Mouse (Mus musculus): Measurements from ENCODE around the gene Cpne4.

DNA sequence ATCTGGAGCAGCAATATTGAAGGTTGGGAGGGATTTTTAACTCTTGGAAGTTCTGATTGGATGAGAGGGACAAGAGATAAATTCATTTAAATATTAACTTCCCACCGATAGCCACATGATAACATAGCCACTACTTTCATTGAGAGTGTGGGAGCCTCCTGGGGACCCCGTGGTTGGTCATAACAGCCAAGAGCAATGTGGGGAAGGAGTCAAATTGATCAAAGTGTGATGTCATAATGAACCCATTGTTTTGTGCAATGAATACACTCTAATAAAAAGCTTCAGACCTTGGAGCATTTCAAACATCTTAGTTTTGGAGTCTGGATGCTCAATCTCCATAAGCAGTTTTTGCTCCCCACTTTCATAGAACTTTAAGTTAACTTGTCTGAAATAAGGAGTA lies at the start of gene Cpne4:
- TF ChIP-seq CTCF (IDR thresholded peaks at IDR 0.05; ENCODE audit: low read depth, low read length) (no peak), EP300 (IDR thresholded peaks at IDR 0.05; ENCODE audit: insufficient read depth, low read depth, low read length) (no peak)

Data from ES-Bruce4 (cell line).